Mouse (Mus musculus) midbrain, embryonic 16.5 days (tissue): Measurements from ENCODE around the gene Akr1c14. TPM values are rescaled to one million over a fixed set of nuclear protein-coding genes. Genes with fewer than 3 reads are reported as not detected.

ENCODE experiments used
- ATAC-seq: fragments of 200-750 bp; cut with Nextera tagmentation; 2 replicates; pipeline ENCODE4 v1.8.0; 2017; ENCODE audit warnings: moderate TSS enrichment
- H3K27ac ChIP-seq: fragments of 300-500 bp; sonication (generic); 2 replicates; pipeline ENCODE4 v1.5.1; 2014; ENCODE audit warnings: mild to moderate bottlenecking, low read length, mixed read lengths
- H3K27me3 ChIP-seq: fragments of 300-500 bp; sonication (generic); 2 replicates; pipeline ENCODE4 v1.6.1; 2014; ENCODE audit warnings: low read depth, low read length, mixed read lengths; ENCODE audit not compliant: control insufficient read depth, insufficient read depth
- H3K36me3 ChIP-seq: fragments of 300-500 bp; sonication (generic); 2 replicates; pipeline ENCODE4 v1.6.1; 2014; ENCODE audit warnings: mild to moderate bottlenecking, low read length, moderate library complexity, mixed read lengths; ENCODE audit not compliant: control insufficient read depth, insufficient read depth
- H3K4me1 ChIP-seq: fragments of 300-500 bp; sonication (generic); 2 replicates; pipeline ENCODE4 v1.6.1; 2014; ENCODE audit warnings: mild to moderate bottlenecking, low read length, mixed read lengths; ENCODE audit not compliant: control insufficient read depth, insufficient read depth
- H3K4me2 ChIP-seq: fragments of 300-500 bp; sonication (generic); 2 replicates; pipeline ENCODE4 v1.6.1; 2014; ENCODE audit warnings: mild to moderate bottlenecking, low read length, mixed read lengths
- H3K4me3 ChIP-seq: fragments of 300-500 bp; sonication (generic); 2 replicates; pipeline ENCODE4 v1.5.1; 2014; ENCODE audit warnings: low read depth, mild to moderate bottlenecking, low read length, moderate library complexity, mixed read lengths
- H3K9ac ChIP-seq: fragments of 300-500 bp; sonication (generic); 2 replicates; pipeline ENCODE4 v1.6.1; 2014; ENCODE audit warnings: low read depth, low read length, mixed read lengths
- H3K9me3 ChIP-seq: fragments of 300-500 bp; sonication (generic); replicated peaks from 2 replicates; pipeline ENCODE4 v1.6.1; 2014; ENCODE audit warnings: mild to moderate bottlenecking, low read length, mixed read lengths; ENCODE audit not compliant: control insufficient read depth, poor library complexity, severe bottlenecking
- WGBS: fragments of 180-500 bp; shearing (Covaris S2); extraction: QIAGEN DNeasy Blood & Tissue Kit; methylation state at CpG from one replicate; pipeline ENCODE4 v1.1.7; 2014; 5-methylcytosine and 5-hydroxymethylcytosine counted together
- polyA plus RNA-seq: library from polyadenylated mRNA; unstranded; fragments of >200 nt; fragmentation: Nextera tagmentation; extraction: Ambion mirVana; gene quantifications from 2 replicates; pipeline ENCODE4 v1.2.1, GENCODE M21; 2015

Akr1c14 gene
- polyA plus RNA-seq, 1 experiment from 2014 or later, result 0.92 TPM

- Histone ChIP-seq H3K9me3 (no peaks in the 10 kb centered on the region), H3K4me3 (no peak overlapping the region), H3K4me1 (no peaks in the 10 kb centered on the region), H3K27ac (no peak overlapping the region), H3K4me2 (no peak overlapping the region), H3K9ac (no peak overlapping the region), H3K27me3 (no peaks in the 10 kb centered on the region), H3K36me3 (no peaks in the 10 kb centered on the region)
- no peak for ATAC-seq
- WGBS, result 43% methylated on average over 2 of the region's 2 CpGs
Measured at GRCm38 (mm10) chr13:4133070-4133469, 84.3 kb downstream of the Akr1c14 start.

Other genes starting within 250 kb of the Akr1c14 start
- gene Calml3, start 244.7 kb upstream of the Akr1c14 start, polyA plus RNA-seq, result not detected in 2 replicates
- not detected in 2 replicates for gene Calm4, start 211.3 kb upstream of the Akr1c14 start, polyA plus RNA-seq
- not detected in 2 replicates for gene Calm5, start 194.8 kb upstream of the Akr1c14 start, polyA plus RNA-seq
- 10.0 and 10.5 TPM in 2 replicates for gene Net1, start 130.8 kb upstream of the Akr1c14 start, polyA plus RNA-seq
- gene Tubal3, start 130.7 kb upstream of the Akr1c14 start, polyA plus RNA-seq, result not detected in 2 replicates
- gene Ucn3, start 103.7 kb upstream of the Akr1c14 start, polyA plus RNA-seq, result 0.14 and 0.20 TPM in 2 replicates
- not detected in 2 replicates for gene Akr1c18, start 101.6 kb downstream of the Akr1c14 start, polyA plus RNA-seq
- 1.2 and 1.5 TPM in 2 replicates for gene Akr1c13, start 142.1 kb downstream of the Akr1c14 start, polyA plus RNA-seq
- 7.4 and 8.4 TPM in 2 replicates for gene Akr1c19, start 179.7 kb downstream of the Akr1c14 start, polyA plus RNA-seq
- 0.23 and 0.29 TPM in 2 replicates for gene Akr1c12, start 230.4 kb downstream of the Akr1c14 start, polyA plus RNA-seq